Mouse (Mus musculus): ENCODE data around the gene Dok1. TPM values are rescaled to one million over a fixed set of nuclear protein-coding genes. Genes with fewer than 3 reads are reported as not detected.
A peak's percentile ranks its signal among the peaks of the same experiment; 100 is the strongest.

Dok1 gene
- polyA plus RNA-seq, 1 experiment from 2014 or later, result 4.8 TPM

DNA sequence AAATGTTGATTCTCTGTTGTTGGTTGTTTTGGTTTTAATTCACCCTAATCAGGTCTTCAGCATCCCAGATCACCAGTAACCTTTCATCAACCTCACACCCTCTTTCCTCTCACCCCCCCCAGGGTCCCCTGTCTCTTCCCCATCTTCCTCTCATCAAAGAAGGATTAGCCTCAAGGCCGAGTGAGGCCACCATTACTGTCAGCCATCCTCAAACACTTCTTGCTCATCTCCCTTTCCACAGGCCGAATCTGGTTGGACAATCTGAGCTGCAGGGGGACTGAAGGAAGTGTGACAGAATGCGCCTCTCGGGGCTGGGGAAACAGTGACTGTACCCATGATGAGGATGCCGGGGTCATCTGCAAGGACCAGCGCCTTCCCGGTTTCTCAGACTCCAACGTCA lies 3.9 kb upstream of the Dok1 start:
- no peaks in the 10 kb centered on the region for H3K36me3 ChIP-seq (ENCODE audit: control insufficient read depth, insufficient read depth, low read length)
- H3K27ac ChIP-seq (ENCODE audit: low read depth, low read length), result no peak overlapping the region
- 78% methylated on average over 8 of the region's 8 CpGs for WGBS
- no peak overlapping the region for H3K9ac ChIP-seq (ENCODE audit: low read length)
- ATAC-seq (replicated peaks; ENCODE audit: low FRiP score) (no peak), DNase-seq (ENCODE audit: low spot score) (no peak)
- H3K9me3 ChIP-seq (ENCODE audit: control insufficient read depth, low read length), result no peaks in the 10 kb centered on the region
- H3K4me1 ChIP-seq (replicated peaks; ENCODE audit: control insufficient read depth, insufficient read depth, low read length), result peaks cover 7% of the 10 kb centered on the region
- H3K27me3 ChIP-seq (ENCODE audit: control insufficient read depth, insufficient read depth, low read length), result peaks cover 5% of the 10 kb centered on the region
- H3K4me3 ChIP-seq (ENCODE audit: low read depth, low read length), result no peak overlapping the region
- no peak overlapping the region for H3K4me2 ChIP-seq (ENCODE audit: low read depth, low read length, severe bottlenecking)

DNA sequence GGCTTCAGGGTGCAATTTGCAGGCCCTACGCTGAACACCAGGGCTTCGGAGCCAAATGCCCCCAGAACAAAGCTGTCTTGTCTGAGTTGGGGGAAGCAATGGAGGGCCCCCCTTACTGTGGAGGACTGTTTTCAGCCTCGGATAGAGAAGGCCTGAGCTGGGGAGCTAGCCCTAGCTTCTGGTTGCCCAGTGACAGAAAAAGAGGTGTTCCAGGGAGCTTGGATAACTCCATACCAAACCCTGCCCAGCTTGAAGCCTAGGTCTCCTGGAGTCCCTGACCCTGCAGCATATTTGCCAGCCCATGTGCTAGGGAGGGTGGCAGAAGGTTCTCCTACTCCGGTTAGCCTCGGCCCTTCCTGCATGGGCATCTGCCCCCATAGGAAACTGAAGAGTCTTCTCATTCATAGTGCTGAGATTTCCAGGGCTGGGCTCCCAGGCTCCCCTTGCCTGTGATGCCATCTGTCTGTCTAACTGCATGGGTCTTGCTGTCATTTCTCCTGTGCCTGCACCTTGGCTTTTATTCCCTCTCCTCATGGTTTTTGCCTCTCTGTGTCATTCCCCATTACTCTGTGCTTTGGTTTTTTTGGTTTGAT lies 1.3 kb upstream of the Dok1 start:
- H3K27me3 ChIP-seq (ENCODE audit: control insufficient read depth, insufficient read depth, low read length), result peaks cover 21% of the 10 kb centered on the region
- no peak for ATAC-seq (replicated peaks; ENCODE audit: low FRiP score)
- no peaks in the 10 kb centered on the region for H3K9me3 ChIP-seq (ENCODE audit: control insufficient read depth, low read length)
- peak overlapping the region; percentile 63 for H3K9ac ChIP-seq (ENCODE audit: low read length)
- peak overlapping the region; percentile 90 for H3K4me2 ChIP-seq (ENCODE audit: low read depth, low read length, severe bottlenecking)
- 23% methylated on average over 5 of the region's 5 CpGs for WGBS
- H3K4me3 ChIP-seq (ENCODE audit: low read depth, low read length), result peak overlapping the region; percentile 43; the same call in 1 of the 2 replicates
- H3K27ac ChIP-seq (ENCODE audit: low read depth, low read length), result no peak overlapping the region
- H3K36me3 ChIP-seq (ENCODE audit: control insufficient read depth, insufficient read depth, low read length), result no peaks in the 10 kb centered on the region
- H3K4me1 ChIP-seq (replicated peaks; ENCODE audit: control insufficient read depth, insufficient read depth, low read length), result peaks cover 7% of the 10 kb centered on the region
- peak; percentile 51 for DNase-seq (ENCODE audit: low spot score)

DNA sequence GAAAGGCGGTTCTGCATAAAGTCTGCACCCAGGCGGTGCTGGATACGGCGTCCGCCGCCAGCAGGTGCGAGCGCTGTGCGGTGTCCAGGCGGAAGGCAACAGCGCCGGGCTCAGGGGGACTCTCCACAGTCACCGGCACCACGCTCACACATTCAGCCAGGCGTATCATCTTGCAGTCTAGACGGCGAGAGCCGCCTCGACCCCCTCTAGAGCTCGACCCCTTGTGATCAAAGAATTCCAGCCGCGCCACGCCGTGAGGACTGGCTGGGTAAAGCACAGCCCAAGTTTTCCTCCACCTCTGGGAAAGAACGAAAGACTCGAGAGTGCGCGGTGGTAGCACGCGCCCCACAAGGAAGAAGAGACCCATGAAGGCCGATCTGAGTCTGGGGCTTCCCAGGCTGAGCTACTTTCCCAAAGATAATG lies 491 bp downstream of the Dok1 start:
- Histone ChIP-seq H3K4me1 (replicated peaks; ENCODE audit: control insufficient read depth, insufficient read depth, low read length) (peaks cover 7% of the 10 kb centered on the region), H3K9me3 (ENCODE audit: control insufficient read depth, low read length) (no peaks in the 10 kb centered on the region), H3K4me2 (ENCODE audit: low read depth, low read length, severe bottlenecking) (peak overlapping the region; percentile 90), H3K27ac (ENCODE audit: low read depth, low read length) (no peak overlapping the region), H3K36me3 (ENCODE audit: control insufficient read depth, insufficient read depth, low read length) (no peaks in the 10 kb centered on the region), H3K9ac (ENCODE audit: low read length) (peak overlapping the region; percentile 63), H3K27me3 (ENCODE audit: control insufficient read depth, insufficient read depth, low read length) (peaks cover 21% of the 10 kb centered on the region), H3K4me3 (ENCODE audit: low read depth, low read length) (peak overlapping the region; percentile 43)
- DNase-seq (ENCODE audit: low spot score) (peak; percentile 79), ATAC-seq (replicated peaks; ENCODE audit: low FRiP score) (peak; percentile 48)
- under 1% methylated on average over 29 of the region's 31 CpGs for WGBS

DNA sequence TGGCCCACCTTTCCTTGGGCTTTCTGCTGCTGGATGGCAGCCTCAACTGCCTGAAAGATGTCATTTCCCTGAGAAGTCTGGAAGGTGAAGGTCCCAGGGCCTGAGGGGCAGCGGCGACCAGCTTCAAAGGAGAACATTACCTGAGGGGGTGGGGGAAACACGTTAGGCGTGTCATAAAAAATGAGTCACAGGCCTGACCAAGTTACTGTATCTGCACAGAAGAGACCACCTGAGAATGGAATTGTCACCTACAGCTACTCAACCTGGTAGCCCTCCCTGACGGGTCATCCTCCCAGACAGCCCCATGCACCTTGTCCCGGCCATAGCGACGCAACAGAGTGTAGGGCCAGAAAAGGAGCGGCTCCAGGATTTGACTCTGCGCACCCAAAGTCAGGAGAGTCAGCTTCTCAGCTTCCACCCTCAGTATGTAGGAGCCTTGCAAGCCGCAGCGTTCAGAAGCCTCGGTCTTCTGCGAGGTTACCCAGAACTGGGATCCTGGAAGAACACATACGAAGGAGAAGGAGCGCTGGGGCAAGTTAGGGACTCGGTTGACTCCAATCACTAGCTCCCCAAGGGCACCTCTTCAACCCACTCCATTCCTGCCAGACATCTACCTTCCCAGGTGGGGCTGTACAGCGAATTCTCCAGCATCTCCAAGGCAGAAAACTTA lies 1.2 kb downstream of the Dok1 start:
- Histone ChIP-seq H3K9me3 (ENCODE audit: control insufficient read depth, low read length) (no peaks in the 10 kb centered on the region), H3K36me3 (ENCODE audit: control insufficient read depth, insufficient read depth, low read length) (no peaks in the 10 kb centered on the region), H3K27ac (ENCODE audit: low read depth, low read length) (no peak overlapping the region), H3K4me3 (ENCODE audit: low read depth, low read length) (peak overlapping the region; percentile 43), H3K4me2 (ENCODE audit: low read depth, low read length, severe bottlenecking) (peak overlapping the region; percentile 90), H3K27me3 (ENCODE audit: control insufficient read depth, insufficient read depth, low read length) (peaks cover 19% of the 10 kb centered on the region), H3K9ac (ENCODE audit: low read length) (peak overlapping the region; percentile 63), H3K4me1 (replicated peaks; ENCODE audit: control insufficient read depth, insufficient read depth, low read length) (peaks cover 7% of the 10 kb centered on the region)
- 16% methylated on average over 18 of the region's 18 CpGs for WGBS
- no peak for ATAC-seq (replicated peaks; ENCODE audit: low FRiP score)
- DNase-seq (ENCODE audit: low spot score), result no peak

DNA sequence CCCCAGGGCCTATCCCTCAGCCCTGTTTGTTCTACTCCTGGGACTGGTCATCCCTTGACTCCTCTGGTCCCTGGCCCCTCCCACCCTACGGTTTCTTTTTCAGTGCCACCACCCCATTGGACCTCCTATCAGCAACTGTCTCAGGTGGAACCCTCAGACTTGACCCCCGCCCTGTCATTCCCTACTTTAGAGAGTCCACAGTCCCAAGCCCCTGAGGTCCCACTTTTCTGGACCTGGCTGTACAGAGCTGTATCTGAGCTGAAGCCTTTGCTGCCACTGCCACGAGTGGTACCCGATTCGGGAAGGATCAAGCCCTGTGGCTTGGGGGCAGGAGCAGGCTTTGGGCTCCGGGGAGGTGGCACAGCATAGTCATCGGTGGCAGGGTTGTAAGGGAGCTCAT lies 2.2 kb downstream of the Dok1 start:
- H3K4me3 ChIP-seq (ENCODE audit: low read depth, low read length), result no peak overlapping the region
- ATAC-seq (replicated peaks; ENCODE audit: low FRiP score), result no peak
- H3K9ac ChIP-seq (ENCODE audit: low read length), result no peak overlapping the region
- no peaks in the 10 kb centered on the region for H3K9me3 ChIP-seq (ENCODE audit: control insufficient read depth, low read length)
- no peaks in the 10 kb centered on the region for H3K36me3 ChIP-seq (ENCODE audit: control insufficient read depth, insufficient read depth, low read length)
- H3K4me1 ChIP-seq (replicated peaks; ENCODE audit: control insufficient read depth, insufficient read depth, low read length), result peaks cover 7% of the 10 kb centered on the region
- 49% methylated on average over 7 of the region's 7 CpGs for WGBS
- peaks cover 19% of the 10 kb centered on the region for H3K27me3 ChIP-seq (ENCODE audit: control insufficient read depth, insufficient read depth, low read length)
- H3K4me2 ChIP-seq (ENCODE audit: low read depth, low read length, severe bottlenecking), result no peak overlapping the region
- no peak overlapping the region for H3K27ac ChIP-seq (ENCODE audit: low read depth, low read length)
- no peak for DNase-seq (ENCODE audit: low spot score)

DNA sequence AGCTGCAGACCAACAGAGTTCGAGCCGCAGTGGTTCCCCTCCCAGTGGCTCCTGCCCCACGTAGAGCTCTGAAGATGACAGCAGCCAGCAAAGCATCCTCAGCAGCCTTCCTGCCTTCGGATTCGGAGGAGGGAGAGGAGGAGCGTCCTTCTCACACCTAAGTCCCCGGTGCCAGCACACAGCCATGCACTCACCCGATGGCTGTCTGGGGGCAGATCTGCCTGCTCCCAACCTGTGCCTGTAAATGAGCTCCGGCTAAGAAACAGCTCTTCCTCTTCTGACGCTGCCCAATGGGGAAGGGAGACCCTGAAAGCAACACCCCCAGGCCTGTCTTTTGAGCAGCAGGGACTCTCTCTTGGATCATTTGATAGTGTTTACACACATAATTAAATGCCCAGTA lies 3.5 kb downstream of the Dok1 start:
- H3K36me3 ChIP-seq (ENCODE audit: control insufficient read depth, insufficient read depth, low read length), result no peaks in the 10 kb centered on the region
- WGBS, result 13% methylated on average over 10 of the region's 10 CpGs
- ATAC-seq (replicated peaks; ENCODE audit: low FRiP score), result no peak
- H3K4me1 ChIP-seq (replicated peaks; ENCODE audit: control insufficient read depth, insufficient read depth, low read length), result peaks cover 7% of the 10 kb centered on the region
- H3K9ac ChIP-seq (ENCODE audit: low read length), result no peak overlapping the region
- no peaks in the 10 kb centered on the region for H3K9me3 ChIP-seq (ENCODE audit: control insufficient read depth, low read length)
- H3K27ac ChIP-seq (ENCODE audit: low read depth, low read length), result no peak overlapping the region
- DNase-seq (ENCODE audit: low spot score), result peak; percentile 43
- no peak overlapping the region for H3K4me2 ChIP-seq (ENCODE audit: low read depth, low read length, severe bottlenecking)
- no peak overlapping the region for H3K4me3 ChIP-seq (ENCODE audit: low read depth, low read length)
- peaks cover 19% of the 10 kb centered on the region for H3K27me3 ChIP-seq (ENCODE audit: control insufficient read depth, insufficient read depth, low read length)

DNA sequence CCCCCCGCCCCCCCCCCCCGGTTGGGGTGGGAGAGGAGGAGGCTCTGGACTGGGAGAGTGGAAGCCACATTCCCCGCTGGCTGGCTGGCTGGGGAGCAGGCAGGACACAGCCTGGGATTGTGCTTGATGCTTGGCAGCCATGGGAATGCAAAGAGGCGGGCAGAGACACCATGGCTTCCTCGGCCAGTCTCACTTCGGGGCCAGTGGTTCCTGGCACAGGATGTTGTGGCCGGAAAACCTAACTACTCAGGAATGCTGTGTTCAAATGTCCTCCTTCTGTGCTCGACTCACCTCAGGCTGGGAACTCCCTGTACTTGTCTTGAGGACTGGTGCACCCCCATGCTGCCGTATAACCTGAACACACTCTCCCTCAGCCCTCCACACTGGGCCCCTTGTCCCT lies 5.6 kb downstream of the Dok1 start:
- Histone ChIP-seq H3K9me3 (ENCODE audit: control insufficient read depth, low read length) (no peaks in the 10 kb centered on the region), H3K4me2 (ENCODE audit: low read depth, low read length, severe bottlenecking) (no peak overlapping the region), H3K27me3 (ENCODE audit: control insufficient read depth, insufficient read depth, low read length) (peaks cover 19% of the 10 kb centered on the region), H3K4me3 (ENCODE audit: low read depth, low read length) (no peak overlapping the region), H3K4me1 (replicated peaks; ENCODE audit: control insufficient read depth, insufficient read depth, low read length) (peaks cover 4% of the 10 kb centered on the region), H3K36me3 (ENCODE audit: control insufficient read depth, insufficient read depth, low read length) (no peaks in the 10 kb centered on the region), H3K27ac (ENCODE audit: low read depth, low read length) (no peak overlapping the region), H3K9ac (ENCODE audit: low read length) (no peak overlapping the region)
- no peak for ATAC-seq (replicated peaks; ENCODE audit: low FRiP score)
- 54% methylated on average over 7 of the region's 9 CpGs for WGBS
- DNase-seq (ENCODE audit: low spot score), result no peak

DNA sequence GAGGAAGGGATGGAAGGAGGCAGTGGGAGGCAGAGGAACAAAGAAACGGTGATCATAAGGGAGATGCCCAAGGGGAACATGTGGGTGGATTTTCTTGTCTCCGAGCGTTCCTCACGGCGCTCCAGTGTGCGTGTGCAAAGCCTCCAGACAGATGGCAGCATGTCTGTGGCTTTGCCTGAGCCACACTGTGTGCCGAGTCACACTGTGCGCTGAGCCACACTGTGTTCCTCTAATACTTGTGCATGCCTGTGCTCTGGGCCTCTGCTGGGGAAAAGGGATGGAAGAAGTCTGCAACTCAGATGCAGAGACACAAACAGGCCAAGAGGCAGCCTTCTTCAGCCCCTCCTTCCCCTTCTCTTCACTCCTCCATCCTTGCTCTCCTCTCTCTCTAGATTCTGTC lies 6.0 kb downstream of the Dok1 start:
- Histone ChIP-seq H3K36me3 (ENCODE audit: control insufficient read depth, insufficient read depth, low read length) (no peaks in the 10 kb centered on the region), H3K4me3 (ENCODE audit: low read depth, low read length) (no peak overlapping the region), H3K9ac (ENCODE audit: low read length) (no peak overlapping the region), H3K27ac (ENCODE audit: low read depth, low read length) (no peak overlapping the region), H3K4me2 (ENCODE audit: low read depth, low read length, severe bottlenecking) (no peak overlapping the region), H3K4me1 (replicated peaks; ENCODE audit: control insufficient read depth, insufficient read depth, low read length) (peaks cover 2% of the 10 kb centered on the region), H3K9me3 (ENCODE audit: control insufficient read depth, low read length) (no peaks in the 10 kb centered on the region), H3K27me3 (ENCODE audit: control insufficient read depth, insufficient read depth, low read length) (peaks cover 17% of the 10 kb centered on the region)
- ATAC-seq (replicated peaks; ENCODE audit: low FRiP score), result no peak
- DNase-seq (ENCODE audit: low spot score), result no peak
- WGBS, result 73% methylated on average over 8 of the region's 8 CpGs

DNA sequence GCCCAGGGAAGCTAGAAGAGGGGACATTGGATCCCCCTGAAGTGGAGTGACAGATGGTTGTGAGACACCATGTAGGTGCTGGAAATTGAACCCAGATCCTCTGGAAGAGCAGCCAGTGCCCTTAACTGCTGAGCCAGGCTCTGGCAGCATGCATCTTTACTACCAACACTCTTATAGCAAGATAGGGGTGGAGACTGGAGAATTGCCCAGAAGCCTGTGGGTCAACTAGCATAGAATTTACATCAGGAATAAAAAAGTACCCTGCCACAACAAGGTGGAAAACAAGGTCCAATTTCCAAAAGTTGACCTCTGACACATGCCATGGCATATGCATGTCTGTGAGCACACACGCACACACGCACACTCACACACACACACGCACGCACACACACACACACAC lies 8.1 kb downstream of the Dok1 start:
- 0 out of 2 replicates have a peak, but pooled peaks cover 3% of the 10 kb centered on the region for H3K27me3 ChIP-seq (ENCODE audit: control insufficient read depth, insufficient read depth, low read length)
- H3K9me3 ChIP-seq (ENCODE audit: control insufficient read depth, low read length), result no peaks in the 10 kb centered on the region
- WGBS, result 97% methylated on average over 4 of the region's 4 CpGs
- no peaks in the 10 kb centered on the region for H3K4me1 ChIP-seq (replicated peaks; ENCODE audit: control insufficient read depth, insufficient read depth, low read length)
- no peak overlapping the region for H3K4me2 ChIP-seq (ENCODE audit: low read depth, low read length, severe bottlenecking)
- H3K9ac ChIP-seq (ENCODE audit: low read length), result no peak overlapping the region
- no peak for ATAC-seq (replicated peaks; ENCODE audit: low FRiP score)
- H3K4me3 ChIP-seq (ENCODE audit: low read depth, low read length), result no peak overlapping the region
- H3K27ac ChIP-seq (ENCODE audit: low read depth, low read length), result no peak overlapping the region
- DNase-seq (ENCODE audit: low spot score), result no peak
- no peaks in the 10 kb centered on the region for H3K36me3 ChIP-seq (ENCODE audit: control insufficient read depth, insufficient read depth, low read length)
